Mouse (Mus musculus) kidney, postnatal 0 days (tissue): ENCODE results near the gene 1600015I10Rik. TPM values are rescaled to one million over a fixed set of nuclear protein-coding genes. Genes with fewer than 3 reads are reported as not detected.

ENCODE experiments used
- ATAC-seq: fragments of 200-750 bp; cut with Nextera tagmentation; replicated peaks from 2 replicates; pipeline ENCODE4 v1.8.0; 2017; ENCODE audit warnings: low read depth, moderate number of reproducible peaks, moderate TSS enrichment, moderate library complexity; ENCODE audit not compliant: low FRiP score
- DNase-seq: peaks from one replicate; pipeline ENCODE4 v3.0.0-alpha.2; 2016; ENCODE audit warnings: low spot score
- H3K27ac ChIP-seq: fragments of 300-500 bp; sonication (generic); 2 replicates; pipeline ENCODE4 v1.5.1; 2014; ENCODE audit warnings: mild to moderate bottlenecking
- H3K27me3 ChIP-seq: fragments of 300-500 bp; sonication (generic); 2 replicates; pipeline ENCODE4 v1.6.1; 2014; ENCODE audit warnings: low read length, mixed read lengths; ENCODE audit not compliant: insufficient read depth
- H3K36me3 ChIP-seq: fragments of 300-500 bp; sonication (generic); 2 replicates; pipeline ENCODE4 v1.6.1; 2014; ENCODE audit warnings: low read length, mixed read lengths; ENCODE audit not compliant: insufficient read depth
- H3K4me1 ChIP-seq: fragments of 300-500 bp; sonication (generic); replicated peaks from 2 replicates; pipeline ENCODE4 v1.6.1; 2014; ENCODE audit warnings: antibody characterized with exemption, low read length, mixed read lengths; ENCODE audit not compliant: insufficient read depth
- H3K4me2 ChIP-seq: fragments of 300-500 bp; sonication (generic); 2 replicates; pipeline ENCODE4 v1.6.1; 2014; ENCODE audit warnings: mild to moderate bottlenecking, low read length, moderate library complexity, mixed read lengths
- H3K4me3 ChIP-seq: fragments of 300-500 bp; sonication (generic); replicated peaks from 2 replicates; pipeline ENCODE4 v1.5.1; 2014; ENCODE audit warnings: low read depth, low read length
- H3K9ac ChIP-seq: fragments of 300-500 bp; sonication (generic); 2 replicates; pipeline ENCODE4 v1.6.1; 2014; ENCODE audit warnings: low read depth, low read length
- H3K9me3 ChIP-seq: fragments of 300-500 bp; sonication (generic); replicated peaks from 2 replicates; pipeline ENCODE4 v1.6.1; 2016; ENCODE audit warnings: low read length, inconsistent platforms, mixed read lengths
- CTCF ChIP-seq: IDR thresholded peaks from 2 replicates; pipeline ENCODE4 v1.5.1; 2016; ENCODE audit warnings: antibody characterized with exemption, low read depth, mild to moderate bottlenecking, moderate library complexity
- WGBS: fragments of 180-500 bp; shearing (Covaris S2); extraction: QIAGEN DNeasy Blood & Tissue Kit; methylation state at CpG from one replicate; pipeline ENCODE4 v1.1.7; 2014; 5-methylcytosine and 5-hydroxymethylcytosine counted together
- polyA plus RNA-seq: library from polyadenylated mRNA; unstranded; fragments of >200 nt; fragmentation: Nextera tagmentation; extraction: Ambion mirVana; gene quantifications from 2 replicates; pipeline ENCODE4 v1.2.1, GENCODE M21; 2015

The 1600015I10Rik gene
- polyA plus RNA-seq, 1 experiment from 2014 or later: not detected

DNA sequence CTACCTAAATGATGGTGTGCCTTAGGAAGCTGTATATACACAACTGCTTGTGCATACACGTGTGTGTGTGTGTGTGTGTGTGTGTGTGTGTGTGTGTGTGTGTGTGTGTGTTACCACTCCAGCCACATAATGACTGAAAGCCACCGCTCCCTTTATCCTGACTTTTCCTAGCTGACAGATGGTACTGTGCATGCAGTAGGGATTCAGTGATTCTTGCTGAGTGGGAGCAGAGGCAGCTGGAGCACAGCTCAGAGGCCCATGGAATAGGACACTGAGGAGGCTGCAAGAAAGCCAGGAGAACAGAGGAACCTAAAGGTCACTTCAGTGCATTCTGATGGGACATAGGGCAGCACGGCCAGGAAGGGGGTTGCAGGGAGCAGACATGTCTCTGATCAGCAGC is 52.6 kb downstream of the 1600015I10Rik start:
- no peaks in the 10 kb centered on the region for H3K4me1 ChIP-seq
- TF ChIP-seq CTCF: no peak
- DNase-seq (no peak), ATAC-seq (no peak)
- no peaks in the 10 kb centered on the region for H3K27me3 ChIP-seq
- H3K27ac ChIP-seq: no peak overlapping the region
- no peak overlapping the region for H3K9ac ChIP-seq
- H3K4me3 ChIP-seq: no peak overlapping the region
- H3K36me3 ChIP-seq: no peaks in the 10 kb centered on the region
- no peak overlapping the region for H3K4me2 ChIP-seq
- WGBS: 69% methylated on average over 3 of the region's 3 CpGs
- H3K9me3 ChIP-seq: no peaks in the 10 kb centered on the region

Other genes with a start within 250 kb of the 1600015I10Rik start
- gene Gimap4, start 245.3 kb upstream of the 1600015I10Rik start, polyA plus RNA-seq: 71.3 and 75.4 TPM in 2 replicates
- gene Gimap6, start 221.7 kb upstream of the 1600015I10Rik start, polyA plus RNA-seq: 60.1 and 60.6 TPM in 2 replicates
- 2.7 and 3.2 TPM in 2 replicates for gene Gm28053, start 211.3 kb upstream of the 1600015I10Rik start, polyA plus RNA-seq
- 0.10 and 0.14 TPM in 2 replicates for gene Gimap7, start 211.3 kb upstream of the 1600015I10Rik start, polyA plus RNA-seq
- gene Gimap1, start 190.8 kb upstream of the 1600015I10Rik start, polyA plus RNA-seq: 26.8 and 29.7 TPM in 2 replicates
- 26.4 and 32.2 TPM in 2 replicates for gene Gimap5, start 183.7 kb upstream of the 1600015I10Rik start, polyA plus RNA-seq
- gene Gimap3, start 159.0 kb upstream of the 1600015I10Rik start, polyA plus RNA-seq: 0.13 and 0.17 TPM in 2 replicates
- gene Tmem176a, start 89.0 kb upstream of the 1600015I10Rik start, polyA plus RNA-seq: 315 and 333 TPM in 2 replicates
- gene Tmem176b, start 88.4 kb upstream of the 1600015I10Rik start, polyA plus RNA-seq: 669 and 685 TPM in 2 replicates
- 9.9 and 11.0 TPM in 2 replicates for gene Aoc1, start 57.0 kb upstream of the 1600015I10Rik start, polyA plus RNA-seq
- not detected in 2 replicates for gene Doxl2, start 45.1 kb downstream of the 1600015I10Rik start, polyA plus RNA-seq
- gene Svs1, start 57.0 kb downstream of the 1600015I10Rik start, polyA plus RNA-seq: not detected in 2 replicates
- gene Gpnmb, start 106.7 kb downstream of the 1600015I10Rik start, polyA plus RNA-seq: 0.36 and 0.47 TPM in 2 replicates
- gene Malsu1, start 143.9 kb downstream of the 1600015I10Rik start, polyA plus RNA-seq: 113 and 123 TPM in 2 replicates